Mouse (Mus musculus) liver, postnatal 0 days (tissue): Measurements from ENCODE around the gene Styk1. TPM values are rescaled to one million over a fixed set of nuclear protein-coding genes. Genes with fewer than 3 reads are reported as not detected.

ENCODE experiments used
- ATAC-seq: fragments of 200-750 bp; cut with Nextera tagmentation; 2 replicates; pipeline ENCODE4 v1.8.0; 2017; ENCODE audit warnings: mild to moderate bottlenecking, moderate library complexity
- DNase-seq: peaks from one replicate; pipeline ENCODE4 v3.0.0-alpha.2; 2016
- H3K27ac ChIP-seq: fragments of 300-500 bp; sonication (generic); 2 replicates; pipeline ENCODE4 v1.5.1; 2014; ENCODE audit warnings: antibody characterized with exemption, moderate library complexity, mild to moderate bottlenecking, low read depth
- H3K27me3 ChIP-seq: fragments of 300-500 bp; sonication (generic); 2 replicates; pipeline ENCODE4 v1.6.1; 2014; ENCODE audit warnings: low read length, control low read depth, mixed read lengths; ENCODE audit not compliant: insufficient read depth
- H3K36me3 ChIP-seq: fragments of 300-500 bp; sonication (generic); replicated peaks from 2 replicates; pipeline ENCODE4 v1.6.1; 2014; ENCODE audit warnings: mild to moderate bottlenecking, control low read depth, low read length, moderate library complexity, mixed read lengths; ENCODE audit not compliant: insufficient read depth
- H3K4me1 ChIP-seq: fragments of 300-500 bp; sonication (generic); 2 replicates; pipeline ENCODE4 v1.6.1; 2014; ENCODE audit warnings: antibody characterized with exemption, mild to moderate bottlenecking, control low read depth; ENCODE audit not compliant: insufficient read depth
- H3K4me2 ChIP-seq: fragments of 300-500 bp; sonication (generic); 2 replicates; pipeline ENCODE4 v1.6.1; 2014; ENCODE audit warnings: low read depth, mild to moderate bottlenecking, low read length, moderate library complexity, mixed read lengths
- H3K4me3 ChIP-seq: fragments of 300-500 bp; sonication (generic); 2 replicates; pipeline ENCODE4 v1.5.1; 2014; ENCODE audit warnings: low read depth, low read length
- H3K9ac ChIP-seq: fragments of 300-500 bp; sonication (generic); replicated peaks from 2 replicates; pipeline ENCODE4 v1.6.1; 2014; ENCODE audit warnings: mild to moderate bottlenecking, moderate library complexity
- H3K9me3 ChIP-seq: fragments of 300-500 bp; sonication (generic); 2 replicates; pipeline ENCODE4 v1.6.1; 2016; ENCODE audit warnings: mild to moderate bottlenecking, control low read depth, low read length, mixed read lengths
- CTCF ChIP-seq: sonication (generic); IDR thresholded peaks from 2 replicates; pipeline ENCODE4 v1.5.1; 2016; ENCODE audit warnings: antibody characterized with exemption, low read depth
- EP300 ChIP-seq: IDR thresholded peaks from 2 replicates; pipeline ENCODE4 v1.6.1; 2016; ENCODE audit warnings: antibody characterized with exemption, low read depth, mild to moderate bottlenecking
- WGBS: fragments of 180-500 bp; shearing (Covaris S2); extraction: QIAGEN DNeasy Blood & Tissue Kit; methylation state at CpG from one replicate; pipeline ENCODE4 v1.1.7; 2014; ENCODE audit not compliant: insufficient replicate concordance; 5-methylcytosine and 5-hydroxymethylcytosine counted together
- polyA plus RNA-seq: library from polyadenylated mRNA; unstranded; fragments of >200 nt; fragmentation: Nextera tagmentation; extraction: Ambion mirVana; gene quantifications from 2 replicates; pipeline ENCODE4 v1.2.1, GENCODE M21; 2015

Styk1 gene
- polyA plus RNA-seq, 1 experiment from 2014 or later, result 0.32 TPM

GRCm38 (mm10) chr6:131370767-131371166 lies 17.4 kb upstream of the Styk1 start:
- Histone ChIP-seq H3K4me1 (peaks cover 5% of the 10 kb centered on the region; the same call in 1 of the 2 replicates), H3K36me3 (peaks cover 79% of the 10 kb centered on the region), H3K27me3 (no peaks in the 10 kb centered on the region), H3K9me3 (no peaks in the 10 kb centered on the region), H3K9ac (no peak overlapping the region), H3K4me2 (no peak overlapping the region), H3K27ac (no peak overlapping the region), H3K4me3 (no peak overlapping the region)
- 83% methylated on average over 5 of the region's 5 CpGs for WGBS
- no peak for ATAC-seq
- no peak for DNase-seq
- no peak for TF ChIP-seq EP300
- TF ChIP-seq CTCF, result no peak

- Histone ChIP-seq H3K9me3 (no peaks in the 10 kb centered on the region), H3K27me3 (no peaks in the 10 kb centered on the region), H3K27ac (no peak overlapping the region), H3K9ac (no peak overlapping the region), H3K4me3 (no peak overlapping the region), H3K4me1 (peaks cover 5% of the 10 kb centered on the region; the same call in 1 of the 2 replicates), H3K36me3 (peaks cover 78% of the 10 kb centered on the region), H3K4me2 (no peak overlapping the region)
- DNase-seq (peak; percentile 31), ATAC-seq (peak; percentile 24; the same call in 1 of the 2 replicates)
- WGBS, result 81% methylated on average over 8 of the region's 8 CpGs
- TF ChIP-seq CTCF, result no peak
- no peak for TF ChIP-seq EP300
Measured at GRCm38 (mm10) chr6:131369866-131370616, 16.6 kb upstream of the Styk1 start.

GRCm38 (mm10) chr6:131367101-131367500 lies 13.7 kb upstream of the Styk1 start:
- no peaks in the 10 kb centered on the region for H3K9me3 ChIP-seq
- no peaks in the 10 kb centered on the region for H3K27me3 ChIP-seq
- H3K27ac ChIP-seq, result no peak overlapping the region
- no peak overlapping the region for H3K4me2 ChIP-seq
- 32% methylated on average over 4 of the region's 4 CpGs for WGBS
- peaks cover 72% of the 10 kb centered on the region for H3K36me3 ChIP-seq
- TF ChIP-seq EP300 (no peak), CTCF (peak; percentile 72)
- H3K4me1 ChIP-seq, result peaks cover 5% of the 10 kb centered on the region; the same call in 1 of the 2 replicates
- H3K4me3 ChIP-seq, result no peak overlapping the region
- ATAC-seq, result peak; percentile 21; the same call in 1 of the 2 replicates
- no peak overlapping the region for H3K9ac ChIP-seq
- DNase-seq, result no peak

GRCm38 (mm10) chr6:131364353-131364752 lies 11.0 kb upstream of the Styk1 start:
- Histone ChIP-seq H3K4me2 (no peak overlapping the region), H3K9ac (no peak overlapping the region), H3K4me1 (0 out of 2 replicates have a peak, but pooled peaks cover 2% of the 10 kb centered on the region), H3K27ac (peak overlapping the region; percentile 49; the same call in 1 of the 2 replicates), H3K36me3 (peaks cover 54% of the 10 kb centered on the region), H3K9me3 (no peaks in the 10 kb centered on the region), H3K4me3 (no peak overlapping the region), H3K27me3 (no peaks in the 10 kb centered on the region)
- TF ChIP-seq CTCF, result no peak
- TF ChIP-seq EP300, result peak; percentile 87
- WGBS, result 76% methylated on average over 2 of the region's 2 CpGs
- DNase-seq (no peak), ATAC-seq (peak; percentile 68)

- WGBS, result 69% methylated on average over 7 of the region's 7 CpGs
- Histone ChIP-seq H3K4me1 (0 out of 2 replicates have a peak, but pooled peaks cover 2% of the 10 kb centered on the region), H3K4me2 (no peak overlapping the region), H3K36me3 (peaks cover 43% of the 10 kb centered on the region), H3K27ac (0 out of 2 replicates have a peak overlapping the region, but pooled peaks have one; percentile 19), H3K9ac (no peak overlapping the region), H3K27me3 (no peaks in the 10 kb centered on the region), H3K4me3 (no peak overlapping the region), H3K9me3 (no peaks in the 10 kb centered on the region)
- ATAC-seq (peak; percentile 16), DNase-seq (no peak)
- no peak for TF ChIP-seq EP300
- no peak for TF ChIP-seq CTCF
Measured at GRCm38 (mm10) chr6:131362987-131363765, 9.8 kb upstream of the Styk1 start.

- no peak overlapping the region for H3K9ac ChIP-seq
- no peaks in the 10 kb centered on the region for H3K9me3 ChIP-seq
- H3K27ac ChIP-seq, result no peak overlapping the region
- 0 out of 2 replicates have a peak, but pooled peaks cover 2% of the 10 kb centered on the region for H3K4me1 ChIP-seq
- no peak overlapping the region for H3K4me2 ChIP-seq
- H3K4me3 ChIP-seq, result no peak overlapping the region
- DNase-seq (peak; percentile 70), ATAC-seq (peak; percentile 82)
- TF ChIP-seq CTCF (no peak), EP300 (no peak)
- WGBS, result 62% methylated on average over 5 of the region's 5 CpGs
- no peaks in the 10 kb centered on the region for H3K27me3 ChIP-seq
- peaks cover 22% of the 10 kb centered on the region for H3K36me3 ChIP-seq
Measured at GRCm38 (mm10) chr6:131360693-131361092, 7.3 kb upstream of the Styk1 start.
